Mouse (Mus musculus) heart, postnatal 4 days (tissue): ENCODE results near the gene Ipcef1. TPM values are rescaled to one million over a fixed set of nuclear protein-coding genes. Genes with fewer than 3 reads are reported as not detected.

Experiments
- DNase-seq: peaks from one replicate; pipeline ENCODE4 v3.0.0; 2021
- total RNA-seq, 2 experiments: library from RNA; stranded (reverse); gene quantifications; 2 replicates each; pipeline ENCODE4 v1.2.3; 2021

The Ipcef1 gene
- total RNA-seq: under 1 TPM; 0.20 to 0.41 TPM

DNA sequence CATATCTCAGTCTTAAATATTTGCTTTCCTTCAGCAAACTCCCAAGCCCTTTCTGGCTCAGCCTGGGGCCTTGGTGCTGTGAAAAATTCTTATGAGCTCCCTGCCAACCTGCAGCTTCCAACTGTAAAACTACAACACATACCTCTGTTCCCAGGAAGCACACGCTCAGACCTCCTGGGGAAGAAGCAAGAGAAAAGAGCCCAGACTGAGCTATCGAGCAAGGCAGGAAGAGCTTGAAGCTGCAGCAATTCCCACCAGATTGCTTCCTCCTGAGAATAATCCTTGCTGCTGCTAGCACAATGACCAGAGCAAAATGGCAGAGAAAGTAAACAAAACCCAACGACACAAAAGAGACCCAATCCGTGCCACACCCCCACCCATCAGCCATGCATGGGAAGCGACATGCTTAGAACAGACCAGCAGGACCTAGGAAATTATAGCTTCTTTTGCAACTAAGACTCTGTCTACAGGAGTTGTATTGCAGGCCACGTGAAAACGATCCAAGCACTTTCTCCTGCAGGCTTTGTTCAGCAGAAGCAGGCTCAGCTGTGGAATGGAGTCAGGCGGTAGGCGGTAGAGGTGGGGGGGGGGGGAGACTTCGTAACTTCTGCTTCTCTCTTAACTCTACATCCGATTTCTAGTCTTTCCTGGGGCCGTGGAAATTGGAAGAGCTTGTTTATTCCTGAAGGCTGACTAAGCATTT, at the start of gene Ipcef1:
TSS of gene Ipcef1 (minus strand) at position 164 of the 703 bp plus-strand sequence.
- DNase-seq: no peak

DNA sequence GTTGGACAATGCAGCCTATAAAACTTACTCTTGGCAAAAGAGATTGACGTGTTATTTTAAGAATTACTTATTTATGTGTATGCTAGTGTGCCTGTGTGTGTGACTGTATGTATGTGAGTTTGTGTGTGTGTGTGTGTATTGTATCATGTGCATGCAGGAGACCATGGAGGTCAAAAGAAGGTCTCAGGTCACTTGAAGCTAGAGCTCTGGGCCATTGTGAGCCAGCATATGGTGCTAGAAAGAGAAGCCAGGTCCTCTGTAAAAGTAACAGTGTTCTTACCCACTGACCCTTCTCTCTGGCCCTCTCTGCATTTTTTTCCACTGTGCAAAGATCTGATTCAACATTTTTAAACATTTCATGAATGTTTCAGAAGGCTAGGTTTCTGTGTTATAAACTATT, 25.7 kb upstream of the Ipcef1 start:
- no peak for DNase-seq

DNA sequence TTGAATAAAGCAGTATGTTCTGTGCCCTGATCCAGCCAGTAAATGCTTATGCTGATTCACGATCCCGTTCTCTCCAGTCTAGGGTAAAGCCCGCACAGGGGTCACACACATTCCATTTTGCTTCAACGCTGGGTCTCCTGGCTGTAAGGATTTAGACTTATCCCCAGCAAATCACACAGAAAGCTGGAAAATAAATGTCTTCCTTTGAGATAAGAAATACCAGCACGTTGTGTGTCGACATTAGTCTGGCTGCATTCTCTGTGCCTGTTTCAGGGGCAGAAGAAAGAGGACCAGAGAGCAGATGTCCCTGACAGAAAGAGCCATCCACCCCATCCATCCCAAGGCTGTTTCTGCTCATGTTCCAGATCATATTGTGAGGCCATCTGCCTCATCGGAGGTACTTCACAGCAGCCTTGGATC, 25.1 kb upstream of the Ipcef1 start:
- DNase-seq: no peak

DNA sequence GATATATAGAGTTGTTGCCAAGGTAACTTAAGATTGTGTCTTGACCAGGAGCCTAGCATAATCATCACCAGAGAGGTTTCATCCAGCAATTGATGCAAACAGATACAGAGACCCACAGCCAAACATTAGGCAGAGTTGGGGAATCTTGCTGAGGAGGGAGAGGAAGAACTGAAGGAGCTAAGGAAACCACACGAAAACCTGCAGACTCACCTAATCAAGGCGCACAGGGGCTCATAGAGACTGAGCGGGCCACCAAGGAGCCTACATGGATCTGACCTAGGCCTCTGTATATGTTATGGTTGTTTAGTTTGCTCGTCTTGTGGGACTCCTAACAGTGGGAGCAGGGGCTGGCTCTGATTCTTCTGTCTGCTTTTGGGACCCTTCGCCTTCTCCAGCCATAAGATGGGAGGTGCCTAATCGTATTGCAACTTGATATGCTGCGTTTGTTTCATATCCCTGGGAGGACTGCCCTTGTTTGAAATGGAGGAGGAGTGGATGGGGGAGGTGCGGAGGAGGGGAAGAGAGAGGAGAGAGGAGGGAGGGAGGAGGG, 24.5 kb upstream of the Ipcef1 start:
- DNase-seq: no peak

DNA sequence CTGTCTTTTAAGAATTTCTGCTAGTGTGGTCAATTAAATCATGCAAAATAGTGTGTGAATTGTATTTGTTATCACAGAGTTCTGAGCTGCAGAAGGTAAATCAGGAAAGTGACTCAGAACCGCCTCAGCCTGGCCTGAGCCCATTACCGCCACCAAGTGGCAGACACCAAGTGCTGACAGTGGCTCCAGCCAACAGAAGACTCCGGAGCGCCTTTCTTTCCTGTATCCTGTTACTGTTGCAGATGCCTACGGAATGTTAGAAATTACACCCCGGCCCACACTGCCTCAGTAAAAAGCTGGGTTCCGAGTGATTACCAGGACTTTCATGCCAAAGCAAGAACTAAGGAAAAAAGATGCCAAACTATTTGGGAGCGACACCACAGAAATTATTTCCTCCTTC, 23.9 kb upstream of the Ipcef1 start:
- DNase-seq: peak; percentile 84

DNA sequence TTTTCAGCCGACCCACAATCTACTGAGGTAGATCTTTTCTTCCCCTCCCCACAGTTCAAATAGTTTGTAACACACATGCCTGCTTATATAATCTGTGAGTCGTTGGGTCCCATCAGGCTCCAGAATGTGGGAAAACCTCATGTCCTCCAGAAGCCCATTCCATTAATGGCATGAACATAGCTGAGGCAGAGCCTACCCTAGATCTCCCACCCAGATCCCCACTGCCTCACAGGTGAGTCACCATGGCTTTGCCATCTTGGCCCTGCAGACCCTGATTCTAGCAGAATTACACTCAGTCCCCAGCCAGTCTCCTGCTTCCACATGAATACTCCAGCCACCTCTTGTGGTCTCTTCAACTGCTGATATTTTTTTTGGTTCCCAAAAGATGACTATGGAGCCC, 23.4 kb upstream of the Ipcef1 start:
- DNase-seq: no peak

DNA sequence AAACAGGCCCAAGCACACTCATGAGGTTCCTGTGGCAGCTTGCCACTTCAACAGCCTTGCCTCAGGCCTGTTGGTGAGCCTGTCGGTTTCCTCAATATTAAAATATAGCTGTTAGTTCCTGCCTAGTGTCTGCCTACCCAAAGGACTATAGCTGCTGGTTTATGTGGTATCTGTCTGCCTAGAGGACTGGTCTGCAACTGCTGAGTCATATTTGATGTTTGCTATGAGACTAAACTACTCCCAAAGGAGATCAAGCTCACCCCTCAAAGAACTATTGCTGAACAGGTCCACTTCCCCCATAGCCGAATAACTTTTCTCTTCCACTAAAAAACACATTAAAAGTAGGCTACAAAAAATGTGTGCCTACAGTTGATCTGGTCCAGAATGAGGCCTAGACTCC, 22.0 kb upstream of the Ipcef1 start:
- DNase-seq: no peak

DNA sequence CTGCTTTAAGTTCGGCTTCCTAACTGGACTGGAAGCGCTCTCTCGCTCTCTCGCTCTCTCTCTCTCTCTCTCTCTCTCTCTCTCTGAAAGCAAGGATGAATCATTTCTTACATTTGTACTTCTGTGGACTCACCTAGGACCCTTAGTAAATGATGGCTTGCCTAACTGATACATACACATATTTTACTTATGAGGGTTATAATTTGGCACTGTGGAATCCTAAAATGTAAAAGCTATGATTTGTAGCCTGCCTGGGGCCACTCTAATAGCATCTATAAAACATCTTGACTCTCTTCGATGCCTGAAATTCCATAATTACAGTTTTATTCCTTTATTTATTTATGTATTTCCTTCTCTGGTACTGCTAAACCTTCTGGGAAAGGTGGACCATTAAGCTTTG, 18.6 kb upstream of the Ipcef1 start:
- no peak for DNase-seq

DNA sequence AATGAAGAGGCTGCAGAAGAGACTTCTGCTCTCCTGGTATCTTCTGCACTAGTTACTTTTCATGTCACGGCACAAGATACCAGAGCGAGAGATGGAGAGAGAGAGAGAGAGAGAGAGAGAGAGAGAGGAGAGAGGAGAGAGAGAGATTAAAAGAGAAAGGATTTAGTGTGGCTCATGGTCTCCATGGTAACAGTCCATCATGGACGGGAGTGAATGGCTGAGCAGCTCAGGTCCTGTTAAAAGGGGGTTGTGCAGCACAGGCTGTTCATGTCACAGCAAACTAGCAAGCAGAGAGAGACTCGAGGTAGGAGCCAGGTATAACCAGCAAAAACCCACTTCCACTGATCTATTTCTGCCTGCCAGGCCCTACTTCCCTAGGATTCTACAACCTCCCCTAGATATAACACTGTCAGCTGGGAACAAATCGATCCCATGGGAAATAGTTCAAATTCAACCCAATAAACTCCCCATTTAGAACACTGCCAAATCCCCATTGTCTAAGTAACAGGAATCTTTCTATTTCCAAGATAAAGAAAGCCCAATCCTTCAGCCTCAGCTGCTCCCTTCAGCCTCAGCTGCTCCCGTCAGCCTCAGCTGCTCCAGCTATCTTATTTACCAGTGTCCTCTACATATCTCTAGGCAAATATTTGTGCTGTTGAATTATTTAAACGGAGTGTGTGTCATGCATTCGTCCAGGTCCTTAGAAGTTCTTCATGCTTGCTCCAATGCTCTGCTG, 18.0 kb upstream of the Ipcef1 start:
- no peak for DNase-seq

DNA sequence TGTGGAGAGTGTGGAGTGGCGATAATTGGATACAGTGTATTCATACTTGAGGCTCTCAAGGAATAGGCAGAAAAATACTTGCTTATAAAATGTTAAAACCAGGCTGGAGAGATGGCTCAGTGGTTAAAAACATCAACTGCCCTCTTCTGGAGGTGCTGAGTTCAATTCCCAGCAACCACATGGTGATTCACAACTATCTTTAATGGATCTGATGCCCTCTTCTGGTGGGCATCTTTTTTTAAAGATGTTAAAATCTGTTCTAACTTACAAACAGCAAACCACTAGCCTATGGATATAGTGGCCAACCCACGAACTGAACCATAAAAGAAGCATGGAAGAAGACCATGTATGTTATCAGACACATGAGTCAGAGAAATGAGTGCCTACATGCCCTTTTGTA, 16.8 kb upstream of the Ipcef1 start:
- DNase-seq: no peak

DNA sequence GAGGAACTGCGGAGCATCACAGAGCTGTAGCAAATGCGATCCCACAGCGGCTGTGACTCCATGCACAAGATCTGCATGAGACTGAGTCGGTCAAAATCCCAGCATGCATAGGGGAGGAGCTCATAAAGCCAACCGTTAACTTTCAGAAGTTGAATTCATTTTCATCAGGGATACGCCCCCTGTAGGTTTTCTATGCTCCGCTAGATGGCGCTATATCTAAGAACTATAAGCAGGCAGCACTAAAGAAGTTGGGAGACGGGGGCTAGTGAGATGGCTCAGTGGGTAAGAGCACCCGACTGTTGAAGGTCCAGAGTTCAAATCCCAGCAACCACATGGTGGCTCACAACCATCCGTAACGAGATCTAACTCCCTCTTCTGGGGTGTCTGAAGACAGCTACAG, 16.3 kb upstream of the Ipcef1 start:
- peak; percentile 23 for DNase-seq

DNA sequence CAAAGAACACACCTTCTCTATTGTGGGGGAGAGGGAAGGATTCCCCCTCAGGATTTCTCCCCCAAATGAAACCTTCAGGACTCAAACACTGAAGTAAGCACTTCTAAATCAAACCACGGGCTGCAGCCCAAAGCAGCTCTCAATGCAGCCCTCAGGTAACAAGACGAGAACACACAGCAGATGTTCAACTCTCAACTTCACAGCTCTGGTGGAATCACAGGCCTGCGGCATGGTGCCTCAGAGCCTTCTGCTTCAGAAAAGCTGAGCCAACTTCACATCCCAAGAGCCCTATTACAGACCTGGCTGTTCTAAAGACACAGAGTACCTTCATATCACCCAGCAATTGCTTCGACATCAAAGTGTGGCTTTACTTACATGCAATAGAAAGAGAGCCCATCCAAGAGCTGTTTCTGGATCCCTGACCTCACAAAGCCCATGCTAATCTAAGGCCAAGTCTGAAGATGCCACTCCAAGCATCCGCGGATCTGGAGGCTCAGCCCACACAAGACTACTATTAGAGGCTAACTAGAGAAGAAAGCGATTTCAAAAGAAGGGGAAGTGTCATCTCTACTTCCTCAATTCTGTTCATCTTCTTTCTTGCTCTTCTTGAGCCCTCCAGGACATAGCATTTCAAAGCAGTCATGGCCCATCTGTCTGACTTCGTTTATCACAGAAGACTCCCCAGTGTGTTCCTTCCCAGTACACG, 11.6 kb upstream of the Ipcef1 start:
- no peak for DNase-seq

DNA sequence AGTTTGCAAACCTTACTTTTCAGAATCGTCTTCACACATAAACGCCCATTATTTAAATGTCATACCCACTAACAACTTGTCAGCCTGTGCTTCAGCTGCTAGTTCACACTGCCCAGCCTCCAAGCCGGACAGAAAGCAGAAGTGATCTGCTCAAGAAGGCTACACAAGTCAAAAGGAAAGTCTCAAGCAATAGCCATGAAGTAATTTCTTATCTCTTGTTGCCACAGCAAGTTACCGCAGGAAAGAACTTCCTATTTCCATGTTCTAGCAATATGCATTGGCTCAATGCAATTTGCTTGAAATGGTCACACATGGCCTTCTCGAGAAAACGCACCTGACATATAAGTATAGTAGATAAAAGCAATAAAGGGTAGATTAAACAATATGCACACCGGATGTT, 10.7 kb upstream of the Ipcef1 start:
- DNase-seq: no peak

DNA sequence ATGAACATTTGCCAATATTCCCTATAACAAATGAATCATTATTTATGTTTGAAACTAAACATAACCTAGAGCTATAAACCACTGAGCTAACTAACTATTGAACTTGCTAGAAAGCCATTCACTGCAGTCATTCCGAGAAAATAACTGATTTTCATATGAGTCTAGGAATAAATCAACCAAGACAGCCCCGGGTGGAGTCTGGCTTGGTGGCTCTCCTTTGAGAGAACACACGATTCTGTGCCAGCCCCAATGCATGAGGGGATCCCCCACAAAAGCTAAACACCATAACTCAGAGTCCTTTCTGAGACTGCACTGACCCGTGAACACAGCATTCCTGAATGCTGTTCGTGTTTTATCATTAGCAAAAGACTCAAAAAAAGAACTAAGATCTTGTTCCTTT, 8.0 kb upstream of the Ipcef1 start:
- DNase-seq: no peak

DNA sequence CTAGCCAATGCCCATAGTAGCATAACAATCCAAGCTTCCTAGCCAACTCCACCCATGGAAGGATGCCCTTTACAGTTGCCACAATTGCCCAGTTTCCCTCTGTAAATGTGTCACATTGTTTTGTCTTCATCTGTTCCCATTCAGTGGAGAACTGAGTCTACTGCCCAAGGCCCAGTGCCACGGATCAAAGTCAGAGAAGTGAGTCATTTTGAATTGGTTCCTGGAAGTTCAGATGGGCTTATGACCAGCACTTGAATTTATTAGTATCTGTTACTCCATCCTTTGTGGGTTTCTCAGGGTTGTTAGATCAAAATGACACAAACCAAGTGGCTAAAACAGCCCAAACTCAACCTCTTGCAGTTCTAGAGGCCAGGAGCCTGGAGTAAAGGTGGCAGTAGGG, 5.3 kb upstream of the Ipcef1 start:
- DNase-seq: no peak

DNA sequence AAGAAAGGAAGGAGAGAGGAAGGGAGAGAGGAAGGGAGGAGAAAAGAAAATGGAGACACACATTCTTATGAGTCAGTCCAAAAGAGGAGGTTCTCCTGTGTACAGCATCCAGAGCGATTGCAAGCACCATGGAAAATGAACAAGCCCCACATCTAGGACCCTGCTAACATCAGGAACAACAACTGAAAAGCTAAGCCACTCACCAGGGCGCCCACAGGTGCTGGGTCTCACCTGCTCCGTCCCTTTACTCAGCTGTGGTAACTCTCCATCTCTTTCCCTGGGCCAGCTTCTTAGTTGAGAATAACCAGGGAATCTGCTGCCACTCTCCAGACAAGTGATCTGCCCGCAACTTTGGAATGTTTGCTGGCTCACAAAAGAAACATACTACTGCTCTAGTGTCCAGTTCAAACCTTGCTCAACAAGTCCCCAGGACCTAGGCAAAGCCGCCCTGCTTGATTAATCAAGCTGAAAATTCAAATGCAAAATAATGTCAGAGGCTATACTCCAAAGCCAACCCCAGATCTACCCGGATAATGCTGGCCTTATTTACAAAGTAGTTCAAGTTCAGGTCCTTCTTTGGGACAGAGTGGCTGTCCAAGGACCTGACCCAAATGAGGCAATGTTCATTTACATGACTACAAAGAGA, 2.4 kb upstream of the Ipcef1 start:
- DNase-seq: no peak

DNA sequence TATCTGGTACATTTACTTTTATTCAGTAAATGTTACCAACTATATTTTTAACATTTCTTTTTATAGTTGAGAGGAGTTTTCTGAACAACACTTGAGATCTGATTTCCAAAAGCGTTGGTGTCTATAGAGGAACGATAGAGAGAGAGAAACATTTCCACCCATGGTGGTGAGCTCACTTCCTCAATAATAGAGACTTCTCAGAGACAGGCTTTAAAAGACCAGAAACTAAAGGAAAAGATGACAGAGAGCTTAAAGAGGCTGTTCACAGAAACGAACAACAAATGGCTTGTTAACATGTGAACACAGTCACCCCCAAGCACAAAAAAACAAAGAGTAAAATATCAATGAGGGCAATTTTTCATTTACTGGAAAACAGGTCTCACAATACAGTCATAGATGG, 2.4 kb downstream of the Ipcef1 start:
- no peak for DNase-seq

DNA sequence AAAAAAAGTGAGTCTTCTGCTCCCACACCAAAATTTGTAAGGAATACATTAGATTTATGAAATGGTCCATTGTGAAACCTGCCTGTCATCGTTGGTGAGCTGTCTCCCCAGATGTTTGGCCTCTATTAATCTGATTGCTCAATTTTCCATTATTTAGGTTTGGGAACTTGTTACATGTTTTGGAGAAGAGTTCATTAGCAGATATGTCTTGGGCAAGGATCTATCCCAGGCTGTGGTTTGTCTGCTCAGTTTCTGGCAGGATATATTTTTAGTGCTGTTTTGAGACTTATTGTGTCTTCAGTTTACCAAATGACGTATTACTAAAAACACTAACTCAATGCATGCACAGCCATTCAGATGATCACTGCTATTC, 4.4 kb downstream of the Ipcef1 start:
- no peak for DNase-seq

DNA sequence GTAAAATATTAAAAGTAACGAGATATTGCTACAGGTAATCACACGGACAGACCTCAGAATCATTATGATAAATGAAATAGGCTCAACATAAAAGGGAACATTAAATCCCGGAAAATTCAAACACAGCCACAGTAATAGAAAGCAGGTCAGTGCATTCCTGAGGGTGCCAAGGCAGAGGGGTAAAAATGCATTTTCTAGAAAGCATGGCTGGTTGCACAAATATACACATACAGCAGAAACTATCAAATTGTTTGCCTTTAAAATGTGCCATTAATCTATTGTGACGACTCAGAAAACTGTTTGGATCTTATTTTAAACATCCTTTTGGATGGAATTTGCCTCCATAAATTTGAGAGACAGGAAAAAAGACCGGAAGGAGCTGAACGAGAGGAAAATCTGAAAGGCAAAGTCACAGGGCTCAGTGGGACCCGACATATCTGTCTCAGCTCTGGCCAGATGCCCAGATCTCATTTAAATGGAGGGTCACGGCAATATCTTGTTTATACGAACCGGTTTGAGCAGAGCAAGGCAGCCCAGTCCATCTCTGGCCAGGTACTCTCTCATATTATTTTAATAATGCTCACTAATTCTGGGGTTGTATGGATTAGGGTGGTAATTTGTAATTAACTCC, 4.9 kb downstream of the Ipcef1 start:
- peak; percentile 24 for DNase-seq

DNA sequence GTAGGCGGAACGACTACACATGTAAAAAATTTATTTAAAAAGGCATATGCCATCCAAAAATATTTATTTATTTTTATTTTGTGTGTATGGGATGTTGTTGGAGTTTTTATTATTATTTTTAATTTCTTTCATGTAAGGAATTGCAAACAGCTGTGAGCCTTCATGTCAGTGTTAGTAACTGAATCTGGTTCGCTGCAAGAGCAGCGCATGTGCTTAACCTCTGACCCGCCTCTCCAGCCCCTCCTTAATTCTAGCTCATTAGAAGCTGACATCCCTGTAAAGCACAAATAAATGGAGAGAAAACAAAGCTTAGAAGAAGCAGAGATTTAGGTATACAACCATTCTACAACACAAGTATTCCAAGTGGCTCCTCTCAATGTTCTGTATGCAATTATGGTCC, 8.4 kb downstream of the Ipcef1 start:
- DNase-seq: no peak

DNA sequence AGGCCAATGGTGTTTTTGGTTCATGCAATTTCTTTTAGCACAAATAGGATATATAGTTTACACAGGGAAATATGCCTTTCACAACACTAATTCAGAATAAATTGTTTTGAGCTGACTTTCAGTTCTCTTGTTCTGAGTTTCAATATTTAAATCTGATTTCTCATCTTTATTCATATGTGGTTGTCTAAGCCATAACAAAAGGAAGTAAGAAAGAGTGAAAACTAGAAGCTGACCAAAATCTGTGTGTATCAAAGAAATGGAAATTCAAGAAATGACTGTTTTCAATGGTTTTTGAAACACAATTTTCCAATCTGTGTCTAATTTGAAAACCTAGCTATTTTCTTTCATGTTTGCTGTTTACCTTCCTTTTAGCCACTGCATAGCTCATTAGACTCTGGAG, 11.2 kb downstream of the Ipcef1 start:
- DNase-seq: no peak

DNA sequence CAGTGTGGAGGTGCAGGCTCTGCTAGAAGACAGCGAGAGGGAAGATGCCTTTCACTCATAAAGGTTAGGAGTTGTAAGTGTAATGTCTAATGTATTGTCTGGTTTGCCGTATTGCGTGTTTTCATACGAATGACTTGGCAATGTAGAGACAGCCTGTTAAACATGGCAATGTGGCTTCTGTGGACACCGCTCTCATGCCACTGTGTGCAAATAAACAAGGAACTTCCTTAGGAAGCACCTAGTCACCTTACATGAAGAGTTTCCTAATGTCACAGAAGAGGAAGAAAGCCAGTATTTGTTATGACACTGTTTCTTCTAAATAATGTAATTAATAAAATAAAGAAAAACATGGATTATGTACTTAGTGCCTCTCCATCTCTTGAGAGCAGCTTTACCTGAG, 15.1 kb downstream of the Ipcef1 start:
- DNase-seq: no peak

DNA sequence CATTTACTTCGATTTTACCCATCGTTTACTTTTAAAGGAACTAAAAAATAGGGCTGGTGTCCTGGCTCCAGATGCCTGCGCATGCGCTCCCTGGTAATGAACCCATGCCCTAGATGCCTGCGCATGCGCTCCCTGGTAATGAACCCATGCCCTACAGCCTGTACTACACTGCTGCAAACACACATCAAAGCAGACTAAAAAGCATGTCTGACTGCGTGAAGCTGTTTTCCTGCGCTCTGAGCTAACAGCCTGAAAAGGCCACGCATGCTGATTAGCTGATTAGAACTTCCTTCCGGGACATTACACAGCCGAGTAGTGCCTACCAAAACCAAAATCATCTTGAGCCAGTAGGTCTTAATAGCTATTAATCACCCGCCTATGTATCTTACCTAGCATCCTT, 16.7 kb downstream of the Ipcef1 start:
- DNase-seq: no peak
